Mouse (Mus musculus) liver, embryonic 16.5 days (tissue): Measurements from ENCODE around the gene Rnf130. TPM values are rescaled to one million over a fixed set of nuclear protein-coding genes. Genes with fewer than 3 reads are reported as not detected.

ENCODE experiments used
- ATAC-seq: fragments of 200-750 bp; cut with Nextera tagmentation; 2 replicates; pipeline ENCODE4 v1.8.0; 2017; ENCODE audit warnings: low read depth, mild to moderate bottlenecking, moderate number of reproducible peaks, moderate library complexity
- H3K27ac ChIP-seq: fragments of 300-500 bp; sonication (generic); 2 replicates; pipeline ENCODE4 v1.5.1; 2014; ENCODE audit warnings: mild to moderate bottlenecking, low read length
- H3K27me3 ChIP-seq: fragments of 300-500 bp; sonication (generic); 2 replicates; pipeline ENCODE4 v1.6.1; 2014; ENCODE audit warnings: low read depth, low read length, mixed read lengths; ENCODE audit not compliant: control insufficient read depth, insufficient read depth
- H3K36me3 ChIP-seq: fragments of 300-500 bp; sonication (generic); 2 replicates; pipeline ENCODE4 v1.6.1; 2014; ENCODE audit warnings: mild to moderate bottlenecking; ENCODE audit not compliant: control insufficient read depth, insufficient read depth
- H3K4me1 ChIP-seq: fragments of 300-500 bp; sonication (generic); 2 replicates; pipeline ENCODE4 v1.6.1; 2014; ENCODE audit warnings: low read depth, low read length, mixed read lengths; ENCODE audit not compliant: control insufficient read depth
- H3K4me2 ChIP-seq: fragments of 300-500 bp; sonication (generic); 2 replicates; pipeline ENCODE4 v1.6.1; 2014; ENCODE audit warnings: low read depth, low read length, mixed read lengths
- H3K4me3 ChIP-seq: fragments of 300-500 bp; sonication (generic); 2 replicates; pipeline ENCODE4 v1.5.1; 2014; ENCODE audit warnings: low read depth, mild to moderate bottlenecking, low read length
- H3K9ac ChIP-seq: fragments of 300-500 bp; sonication (generic); 2 replicates; pipeline ENCODE4 v1.6.1; 2014; ENCODE audit warnings: low read depth, low read length
- H3K9me3 ChIP-seq: fragments of 300-500 bp; sonication (generic); replicated peaks from 2 replicates; pipeline ENCODE4 v1.6.1; 2016; ENCODE audit warnings: low read length; ENCODE audit not compliant: control insufficient read depth
- WGBS: fragments of 180-500 bp; shearing (Covaris S2); extraction: QIAGEN DNeasy Blood & Tissue Kit; methylation state at CpG from one replicate; pipeline ENCODE4 v1.1.7; 2014; ENCODE audit not compliant: insufficient replicate concordance; 5-methylcytosine and 5-hydroxymethylcytosine counted together
- polyA plus RNA-seq: library from polyadenylated mRNA; unstranded; fragments of >200 nt; fragmentation: Nextera tagmentation; extraction: Ambion mirVana; gene quantifications from 2 replicates; pipeline ENCODE4 v1.2.1, GENCODE M21; 2015

The Rnf130 gene
- polyA plus RNA-seq: 21.3 and 21.9 TPM in 2 replicates

DNA sequence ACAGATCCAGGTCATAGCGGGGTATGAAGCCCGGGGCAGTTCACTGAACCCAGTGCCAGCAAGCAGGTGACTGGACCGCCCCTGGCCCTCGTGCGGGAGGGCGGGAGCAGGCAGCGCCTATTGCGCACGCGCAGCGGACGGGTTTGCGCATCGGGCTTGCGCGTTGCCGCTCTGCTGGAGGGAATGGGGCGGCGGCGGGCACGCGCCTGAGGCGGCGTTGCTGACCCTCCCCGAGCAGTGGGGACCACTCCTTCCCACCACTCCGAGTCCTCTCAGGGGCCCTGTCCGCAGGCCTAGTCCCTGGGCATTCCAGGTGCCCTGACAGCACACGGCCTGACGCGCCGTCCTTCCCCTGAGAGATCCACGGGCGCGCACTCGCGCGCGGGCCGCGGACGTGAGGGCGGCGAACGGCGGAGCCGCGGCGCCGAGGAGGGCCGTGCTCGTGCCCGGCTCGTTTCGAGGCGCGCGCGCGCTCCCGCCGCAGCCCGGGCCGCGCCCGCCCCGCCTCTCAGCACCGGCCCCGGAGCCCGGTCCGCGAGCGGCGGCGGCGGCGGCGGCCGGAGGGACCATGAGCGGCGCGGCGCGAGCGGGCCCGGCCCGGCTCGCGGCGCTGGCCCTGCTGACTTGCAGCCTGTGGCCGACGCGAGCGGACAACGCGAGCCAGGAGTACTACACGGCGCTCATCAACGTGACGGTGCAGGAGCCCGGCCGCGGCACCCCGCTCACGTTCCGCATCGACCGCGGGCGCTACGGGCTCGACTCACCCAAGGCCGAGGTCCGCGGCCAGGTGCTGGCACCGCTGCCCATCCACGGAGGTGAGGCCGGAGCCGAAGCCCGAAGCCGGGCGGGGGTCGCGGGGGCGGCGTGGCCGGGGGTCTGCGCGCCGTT is at the start of gene Rnf130:
Gene Rnf130 (plus strand): TSS at position 514 of the 888 bp plus-strand sequence.
- Histone ChIP-seq H3K4me3 (peak within 1 kb of the TSS; percentile 78), H3K9ac (peak within 1 kb of the TSS; percentile 82), H3K9me3 (no peaks in the 10 kb centered on the region), H3K4me1 (peaks cover 15% of the 10 kb centered on the region), H3K27me3 (peaks cover 4% of the 10 kb centered on the region; the same call in 1 of the 2 replicates), H3K27ac (peak within 1 kb of the TSS; percentile 68), H3K4me2 (peak within 1 kb of the TSS; percentile 98), H3K36me3 (no peaks in the 10 kb centered on the region)
- WGBS: under 1% methylated on average over 108 of the region's 129 CpGs
- peak; percentile 95 for ATAC-seq

GRCm38 (mm10) chr11:49977963-49978568 is 47.1 kb upstream of the Rnf130 start:
- Histone ChIP-seq H3K9me3 (no peaks in the 10 kb centered on the region), H3K9ac (no peak overlapping the region), H3K4me1 (peaks cover 24% of the 10 kb centered on the region), H3K4me2 (no peak overlapping the region), H3K27ac (no peak overlapping the region), H3K36me3 (no peaks in the 10 kb centered on the region), H3K4me3 (no peak overlapping the region), H3K27me3 (no peaks in the 10 kb centered on the region)
- WGBS: 74% methylated on average over 10 of the region's 10 CpGs
- no peak for ATAC-seq

- no peak for ATAC-seq
- H3K4me1 ChIP-seq: peaks cover 32% of the 10 kb centered on the region
- no peaks in the 10 kb centered on the region for H3K9me3 ChIP-seq
- H3K4me3 ChIP-seq: no peak overlapping the region
- no peaks in the 10 kb centered on the region for H3K27me3 ChIP-seq
- 82% methylated on average over 8 of the region's 8 CpGs for WGBS
- no peaks in the 10 kb centered on the region for H3K36me3 ChIP-seq
- H3K9ac ChIP-seq: no peak overlapping the region
- H3K4me2 ChIP-seq: no peak overlapping the region
- H3K27ac ChIP-seq: no peak overlapping the region
Measured at GRCm38 (mm10) chr11:49978935-49979334, 46.2 kb upstream of the Rnf130 start.

DNA sequence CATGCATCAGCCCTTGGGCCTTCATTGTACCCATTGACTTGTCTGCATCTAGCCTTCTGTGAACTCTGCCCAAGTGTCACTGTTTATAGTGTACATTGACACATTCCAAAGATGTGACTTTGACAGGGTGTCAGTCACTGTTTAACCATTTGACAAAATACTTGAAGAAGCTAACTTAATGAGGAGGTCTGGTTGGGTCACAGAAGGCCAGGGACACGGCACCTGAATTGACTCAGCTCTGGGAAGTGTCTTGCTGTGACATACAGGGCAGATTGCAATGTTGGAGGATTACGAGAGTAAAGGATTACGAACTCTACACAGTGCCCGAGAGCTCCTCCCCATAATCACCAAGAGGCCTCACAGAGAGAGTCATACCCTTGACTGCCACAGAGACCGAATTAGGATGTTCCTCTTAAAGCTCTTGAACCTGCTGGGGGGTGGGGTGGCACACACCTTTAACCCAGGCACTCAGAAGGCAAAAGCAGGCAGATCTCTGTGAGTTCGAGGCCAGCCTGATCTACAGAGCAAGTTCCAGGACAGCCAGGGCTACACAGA is 44.4 kb upstream of the Rnf130 start:
- no peak overlapping the region for H3K4me3 ChIP-seq
- no peaks in the 10 kb centered on the region for H3K27me3 ChIP-seq
- no peaks in the 10 kb centered on the region for H3K9me3 ChIP-seq
- peak overlapping the region; percentile 32; the same call in 1 of the 2 replicates for H3K9ac ChIP-seq
- peaks cover 48% of the 10 kb centered on the region for H3K4me1 ChIP-seq
- no peak for ATAC-seq
- WGBS: 33% methylated on average over 6 of the region's 6 CpGs
- no peaks in the 10 kb centered on the region for H3K36me3 ChIP-seq
- H3K4me2 ChIP-seq: peak overlapping the region; percentile 34; the same call in 1 of the 2 replicates
- peak overlapping the region; percentile 83 for H3K27ac ChIP-seq

DNA sequence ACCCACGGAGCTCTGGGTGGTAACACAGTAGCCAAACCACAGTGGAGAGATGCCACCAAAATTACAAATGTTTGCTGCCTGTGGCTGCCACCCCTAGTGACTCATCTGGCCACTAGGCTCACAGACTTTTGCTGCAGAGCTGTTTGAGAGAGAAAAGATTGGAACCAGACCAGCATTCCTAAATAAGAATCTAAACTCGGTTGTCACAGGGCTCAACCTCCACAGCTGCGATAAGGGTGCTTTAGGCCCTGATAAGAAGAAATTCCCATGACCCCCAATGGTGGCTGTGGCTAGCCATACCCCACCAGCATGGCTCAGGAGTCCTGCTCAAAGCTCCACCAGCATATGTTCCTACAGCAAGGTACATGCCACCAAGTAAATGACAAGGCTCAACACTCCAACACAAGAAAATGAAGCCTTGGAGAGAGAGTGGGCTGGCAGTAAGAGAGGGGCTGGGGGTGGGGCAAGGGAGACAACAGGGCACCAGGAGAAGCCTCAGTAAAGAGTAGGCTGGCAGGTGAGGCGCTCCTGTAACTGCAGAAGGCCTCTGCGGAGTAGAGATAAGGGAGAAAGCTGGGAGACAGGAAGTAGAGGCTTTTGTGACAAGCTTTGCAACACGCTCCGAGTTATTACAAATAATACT is 43.7 kb upstream of the Rnf130 start:
- H3K9me3 ChIP-seq: no peaks in the 10 kb centered on the region
- no peak overlapping the region for H3K4me3 ChIP-seq
- peak overlapping the region; percentile 83 for H3K27ac ChIP-seq
- no peaks in the 10 kb centered on the region for H3K36me3 ChIP-seq
- 10% methylated on average over 7 of the region's 7 CpGs for WGBS
- ATAC-seq: peak; percentile 81
- peak overlapping the region; percentile 34 for H3K4me2 ChIP-seq
- H3K4me1 ChIP-seq: peaks cover 54% of the 10 kb centered on the region
- H3K27me3 ChIP-seq: no peaks in the 10 kb centered on the region
- H3K9ac ChIP-seq: peak overlapping the region; percentile 32; the same call in 1 of the 2 replicates

DNA sequence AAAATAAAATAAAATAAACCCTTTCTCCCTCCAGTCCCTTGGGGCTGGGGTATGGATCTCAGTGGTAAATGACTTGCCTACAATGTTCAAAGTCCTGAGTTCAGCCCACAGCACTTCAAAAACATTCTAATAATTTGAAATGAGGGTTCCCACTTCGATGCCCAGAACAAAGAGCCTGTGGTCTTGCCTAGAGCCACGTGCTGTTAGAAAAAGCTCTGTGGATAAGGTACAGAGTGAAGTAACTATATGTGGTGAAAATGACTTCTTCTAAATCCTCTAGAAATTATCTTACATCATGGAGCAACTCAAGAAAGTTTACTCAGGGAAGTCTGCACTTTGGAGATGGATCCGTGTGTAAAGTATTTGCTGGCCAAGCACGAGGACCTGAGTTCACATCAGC is 43.1 kb upstream of the Rnf130 start:
- Histone ChIP-seq H3K4me2 (peak overlapping the region; percentile 34), H3K9ac (peak overlapping the region; percentile 13; the same call in 1 of the 2 replicates), H3K4me1 (peaks cover 54% of the 10 kb centered on the region), H3K27ac (peak overlapping the region; percentile 63), H3K9me3 (no peaks in the 10 kb centered on the region), H3K27me3 (no peaks in the 10 kb centered on the region), H3K4me3 (no peak overlapping the region), H3K36me3 (no peaks in the 10 kb centered on the region)
- ATAC-seq: no peak
- 34% methylated on average over 4 of the region's 4 CpGs for WGBS

GRCm38 (mm10) chr11:49982881-49983280 is 42.3 kb upstream of the Rnf130 start:
- no peaks in the 10 kb centered on the region for H3K36me3 ChIP-seq
- H3K4me1 ChIP-seq: peaks cover 54% of the 10 kb centered on the region
- no peak for ATAC-seq
- no peak overlapping the region for H3K9ac ChIP-seq
- no peak overlapping the region for H3K4me3 ChIP-seq
- WGBS: 20% methylated on average over 4 of the region's 4 CpGs
- H3K27me3 ChIP-seq: no peaks in the 10 kb centered on the region
- peak overlapping the region; percentile 21; the same call in 1 of the 2 replicates for H3K27ac ChIP-seq
- no peak overlapping the region for H3K4me2 ChIP-seq
- no peaks in the 10 kb centered on the region for H3K9me3 ChIP-seq

DNA sequence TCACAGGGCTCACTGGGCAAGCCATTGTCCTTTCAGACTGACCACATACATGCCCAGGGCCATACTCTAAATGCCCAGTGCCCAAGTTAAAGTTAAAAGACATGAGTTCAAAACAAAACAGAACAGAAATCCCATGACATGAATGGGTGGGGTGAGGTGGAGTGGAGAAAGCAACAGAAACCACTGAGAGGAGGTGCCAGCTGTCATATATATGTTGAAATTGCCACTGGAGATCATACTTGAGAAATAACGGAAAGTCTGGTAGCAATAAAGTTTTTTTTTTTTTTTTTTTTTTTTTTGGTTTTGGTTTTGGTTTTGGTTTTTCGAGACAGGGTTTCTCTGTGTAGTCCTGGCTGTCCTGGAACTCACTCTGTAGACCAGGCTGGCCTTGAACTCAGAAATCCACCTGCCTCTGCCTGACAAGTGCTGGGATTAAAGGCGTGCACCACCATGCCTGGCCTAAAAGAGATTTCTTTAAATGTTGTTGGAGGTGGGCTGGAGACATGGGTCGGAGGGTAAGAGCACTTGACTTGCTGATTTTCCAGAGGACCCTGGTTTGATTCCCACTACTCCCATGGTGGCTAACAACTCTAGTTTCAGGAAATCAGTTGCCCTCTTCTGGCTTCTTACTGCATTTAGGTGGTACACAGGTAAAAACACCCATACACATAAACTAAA is 41.1 kb upstream of the Rnf130 start:
- no peak for ATAC-seq
- H3K4me3 ChIP-seq: no peak overlapping the region
- peaks cover 54% of the 10 kb centered on the region for H3K4me1 ChIP-seq
- 0 out of 2 replicates have a peak overlapping the region, but pooled peaks have one; percentile 1 for H3K4me2 ChIP-seq
- 47% methylated on average over 4 of the region's 4 CpGs for WGBS
- H3K36me3 ChIP-seq: no peaks in the 10 kb centered on the region
- H3K27me3 ChIP-seq: no peaks in the 10 kb centered on the region
- peak overlapping the region; percentile 82 for H3K27ac ChIP-seq
- no peaks in the 10 kb centered on the region for H3K9me3 ChIP-seq
- H3K9ac ChIP-seq: peak overlapping the region; percentile 11; the same call in 1 of the 2 replicates
